Mouse (Mus musculus): ENCODE data around the gene Taf4.

DNA sequence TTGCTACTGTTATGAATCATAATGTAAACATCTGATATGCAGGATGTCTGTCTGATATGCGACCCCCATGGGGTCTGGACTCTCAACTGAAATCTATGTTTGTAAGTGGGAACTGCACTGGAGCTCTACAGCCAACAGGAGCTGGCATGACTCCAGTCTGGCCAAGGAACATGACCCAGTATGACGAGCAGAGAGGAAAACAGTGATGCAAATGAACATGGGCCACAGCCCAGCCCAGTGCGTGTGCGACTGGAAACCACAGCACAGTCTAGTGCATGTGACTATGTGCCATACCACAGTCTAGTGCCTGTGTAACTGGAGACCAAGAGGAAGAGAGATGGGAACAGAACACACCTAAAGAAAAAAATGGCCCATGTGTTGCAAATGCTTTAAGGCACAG lies 56.4 kb downstream of the Taf4 start:
- TF ChIP-seq POLR2A (IDR thresholded peaks at IDR 0.05; ENCODE audit: insufficient read depth, low read depth, low read length) (no peak), CTCF (IDR thresholded peaks at IDR 0.05) (0 out of 2 replicates have a peak, but pooled peaks have one; percentile 5)
